Mouse (Mus musculus): ENCODE measurements around the gene Plekha5.

DNA sequence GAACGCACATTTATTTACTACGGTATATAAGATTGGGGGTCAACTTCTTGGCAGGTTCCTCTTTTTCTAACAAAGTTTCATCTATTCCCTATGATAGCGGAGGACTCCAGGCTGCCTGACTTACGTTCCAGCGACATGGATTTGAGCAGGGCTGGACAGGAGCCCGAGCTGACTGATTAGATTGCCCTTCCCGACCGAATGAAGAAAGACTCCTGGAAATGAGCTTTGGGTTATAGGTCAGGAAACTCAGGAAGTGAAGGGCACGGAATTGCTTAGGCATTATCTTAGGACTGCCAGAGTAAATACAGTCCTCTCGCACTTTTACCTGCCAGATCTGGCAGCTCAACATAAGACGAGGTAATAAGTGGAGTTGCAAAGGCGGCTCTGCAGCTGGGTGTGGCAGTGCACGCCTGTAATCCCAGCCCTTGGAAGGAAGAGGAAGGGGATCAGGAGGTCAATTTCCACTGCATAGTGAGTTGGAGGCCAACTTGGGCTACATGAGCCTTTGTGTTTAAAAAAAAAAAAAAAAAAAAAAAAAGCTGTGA is 21.0 kb upstream of the Plekha5 start:
- TF ChIP-seq CTCF (IDR thresholded peaks at IDR 0.05; ENCODE audit: low read depth) (no peak), EP300 (IDR thresholded peaks at IDR 0.05; ENCODE audit: low read depth) (no peak)

All from liver, postnatal 0 days (tissue).